Mouse (Mus musculus): ENCODE data around the gene Slc45a1. TPM values are rescaled to one million over a fixed set of nuclear protein-coding genes. Genes with fewer than 3 reads are reported as not detected.
A peak's percentile ranks its signal among the peaks of the same experiment; 100 is the strongest.

The Slc45a1 gene
- total RNA-seq, 2 experiments from 2014 or later: 44.4 to 49.0 TPM

- no peak for DNase-seq (ENCODE audit: extremely low spot score in 1 of 2, low spot score in 2 of 2)
- no peak overlapping the region for H3K27ac ChIP-seq
- no peak overlapping the region for H3K4me3 ChIP-seq
- peak; percentile 16 for TF ChIP-seq CTCF (IDR thresholded peaks at IDR 0.05)
- intact Hi-C loops (cut with DNase I): no loop called here
Measured at GRCm38 (mm10) chr4:150599119-150599992, 52.6 kb downstream of the Slc45a1 start.

DNA sequence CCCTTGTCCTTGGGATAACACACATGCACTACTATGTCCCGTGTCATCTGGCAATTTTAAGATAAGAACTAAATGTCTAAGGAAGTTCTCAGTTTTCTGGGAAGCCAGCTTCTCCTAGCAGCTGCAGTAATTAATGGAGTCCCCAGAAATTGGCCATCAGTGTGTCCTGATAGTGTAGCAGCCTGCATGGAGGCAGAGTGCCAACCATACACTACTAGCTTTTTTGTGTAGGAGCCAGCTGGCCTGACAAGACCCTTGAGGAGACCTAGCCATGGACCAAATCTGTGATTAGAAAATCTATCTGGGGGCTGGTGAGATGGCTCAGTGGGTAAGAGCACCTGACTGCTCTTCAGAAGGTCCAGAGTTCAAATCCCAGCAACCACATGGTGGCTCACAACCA, 53.3 kb downstream of the Slc45a1 start:
- Histone ChIP-seq H3K4me3 (no peak overlapping the region), H3K27ac (no peak overlapping the region)
- no peak for TF ChIP-seq CTCF (IDR thresholded peaks at IDR 0.05)
- no peak for DNase-seq (ENCODE audit: extremely low spot score in 1 of 2, low spot score in 2 of 2)
- intact Hi-C loops (cut with DNase I): no loop called here

GRCm38 (mm10) chr4:150595991-150596390, 56.0 kb downstream of the Slc45a1 start:
- no peak overlapping the region for H3K4me3 ChIP-seq
- no peak for TF ChIP-seq CTCF (IDR thresholded peaks at IDR 0.05)
- intact Hi-C loops (cut with DNase I): no loop called here
- DNase-seq (ENCODE audit: extremely low spot score in 1 of 2, low spot score in 2 of 2): no peak
- H3K27ac ChIP-seq: peak overlapping the region; percentile 41; the same call in 1 of the 2 replicates

- intact Hi-C loops (cut with DNase I): no loop called here
- no peak for DNase-seq (ENCODE audit: extremely low spot score in 1 of 2, low spot score in 2 of 2)
- TF ChIP-seq CTCF (IDR thresholded peaks at IDR 0.05): no peak
- H3K27ac ChIP-seq: no peak overlapping the region
- H3K4me3 ChIP-seq: no peak overlapping the region
Measured at GRCm38 (mm10) chr4:150595071-150595470, 56.9 kb downstream of the Slc45a1 start.

- TF ChIP-seq CTCF (IDR thresholded peaks at IDR 0.05): no peak
- Histone ChIP-seq H3K27ac (no peak overlapping the region), H3K4me3 (no peak overlapping the region)
- intact Hi-C loops (cut with DNase I): no loop called here
- DNase-seq (ENCODE audit: extremely low spot score in 1 of 2, low spot score in 2 of 2): no peak
Measured at GRCm38 (mm10) chr4:150594298-150594829, 57.6 kb downstream of the Slc45a1 start.

GRCm38 (mm10) chr4:150593473-150594217, 58.3 kb downstream of the Slc45a1 start:
- H3K27ac ChIP-seq: no peak overlapping the region
- TF ChIP-seq CTCF (IDR thresholded peaks at IDR 0.05): no peak
- H3K4me3 ChIP-seq: no peak overlapping the region
- DNase-seq (ENCODE audit: extremely low spot score in 1 of 2, low spot score in 2 of 2): no peak
- intact Hi-C loops (cut with DNase I): no loop called here

DNA sequence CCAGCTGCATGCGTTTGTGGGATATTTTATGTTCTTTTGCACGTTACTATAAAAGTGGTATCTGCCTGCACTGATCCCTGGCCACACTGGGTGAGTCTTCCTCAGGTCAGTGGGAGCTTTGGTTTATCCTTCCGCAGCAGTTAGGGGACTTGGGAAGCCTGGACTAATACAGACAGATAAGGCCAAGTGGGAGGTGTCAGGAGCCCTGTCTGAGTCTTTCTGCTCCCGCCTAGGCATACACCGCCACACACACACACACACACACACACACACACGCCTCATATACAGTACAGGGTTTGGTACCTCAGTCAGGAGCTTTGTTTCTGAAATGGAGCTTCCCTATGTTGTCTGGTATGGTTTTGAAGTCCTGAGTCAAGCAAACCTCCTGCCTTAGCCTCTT, 59.9 kb downstream of the Slc45a1 start:
- no peak overlapping the region for H3K27ac ChIP-seq
- TF ChIP-seq CTCF (IDR thresholded peaks at IDR 0.05): no peak
- H3K4me3 ChIP-seq: no peak overlapping the region
- intact Hi-C loops (cut with DNase I): no loop called here
- no peak for DNase-seq (ENCODE audit: extremely low spot score in 1 of 2, low spot score in 2 of 2)

DNA sequence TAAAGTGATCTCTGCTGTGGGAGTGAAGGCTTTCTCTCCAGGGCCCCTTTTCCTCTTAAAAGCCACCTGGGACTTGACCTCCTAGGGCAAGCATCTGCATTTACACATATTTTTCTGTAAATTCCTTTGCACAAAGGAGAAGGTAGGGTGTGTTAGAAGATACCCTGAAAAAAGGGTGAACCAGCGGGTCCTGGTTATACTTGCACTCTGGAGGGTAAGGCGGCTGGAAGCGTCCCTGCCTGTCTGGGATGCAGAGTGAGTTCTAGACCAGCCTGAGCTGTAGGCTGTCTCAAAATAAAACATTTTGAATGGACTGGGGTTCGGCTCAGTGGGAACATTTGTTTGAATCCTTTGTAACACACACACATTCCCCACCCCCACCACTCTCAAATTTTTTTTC, 60.4 kb downstream of the Slc45a1 start:
- DNase-seq (ENCODE audit: extremely low spot score in 1 of 2, low spot score in 2 of 2): no peak
- Histone ChIP-seq H3K27ac (no peak overlapping the region), H3K4me3 (no peak overlapping the region)
- no peak for TF ChIP-seq CTCF (IDR thresholded peaks at IDR 0.05)
- intact Hi-C loops (cut with DNase I): no loop called here

DNA sequence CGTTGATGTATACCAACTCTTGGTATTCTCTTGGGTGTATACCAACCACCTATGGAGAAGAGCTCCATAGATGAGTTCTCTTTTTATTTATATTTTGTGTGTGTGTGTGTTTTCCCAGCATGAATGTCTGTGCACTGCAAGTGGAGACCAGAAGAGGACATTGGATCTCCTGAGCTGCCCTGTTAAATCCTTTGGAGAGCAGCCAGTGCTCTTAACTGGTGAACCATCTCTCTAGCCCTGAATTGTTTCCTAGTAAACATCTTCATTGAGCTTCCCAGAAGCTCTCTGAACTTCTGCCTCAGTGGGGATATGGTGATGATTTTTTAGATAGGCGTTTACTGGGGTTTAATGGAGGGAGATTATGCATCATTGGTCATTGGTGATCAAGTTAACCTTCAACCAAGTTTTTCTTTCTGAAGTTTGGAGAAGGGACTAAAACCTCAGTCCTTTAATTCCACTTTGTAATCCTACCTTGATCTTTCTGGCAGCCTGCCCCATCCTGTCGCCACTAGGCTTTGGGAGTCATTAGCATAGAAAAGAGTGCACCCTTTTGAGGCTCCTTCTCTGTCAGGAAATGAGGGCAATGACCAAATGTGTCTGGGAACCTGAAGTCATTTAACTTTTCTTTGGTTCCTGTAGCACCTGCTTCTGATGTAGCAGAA, 61.2 kb downstream of the Slc45a1 start:
- no peak overlapping the region for H3K27ac ChIP-seq
- no peak for DNase-seq (ENCODE audit: extremely low spot score in 1 of 2, low spot score in 2 of 2)
- H3K4me3 ChIP-seq: no peak overlapping the region
- no peak for TF ChIP-seq CTCF (IDR thresholded peaks at IDR 0.05)
- intact Hi-C loops (cut with DNase I): no loop called here

GRCm38 (mm10) chr4:150588300-150588621, 63.7 kb downstream of the Slc45a1 start:
- Histone ChIP-seq H3K4me3 (no peak overlapping the region), H3K27ac (no peak overlapping the region; the same call in 1 of the 2 replicates)
- intact Hi-C loops (cut with DNase I): no loop called here
- no peak for TF ChIP-seq CTCF (IDR thresholded peaks at IDR 0.05)
- no peak for DNase-seq (ENCODE audit: extremely low spot score in 1 of 2, low spot score in 2 of 2)

GRCm38 (mm10) chr4:150587597-150588299, 64.2 kb downstream of the Slc45a1 start:
- intact Hi-C loops (cut with DNase I): no loop called here
- Histone ChIP-seq H3K4me3 (no peak overlapping the region), H3K27ac (peak overlapping the region; percentile 2; the same call in 1 of the 2 replicates)
- no peak for DNase-seq (ENCODE audit: extremely low spot score in 1 of 2, low spot score in 2 of 2)
- TF ChIP-seq CTCF (IDR thresholded peaks at IDR 0.05): no peak

Data from left cerebral cortex, adult 2 months (tissue).